Mouse (Mus musculus) neural tube, embryonic 10.5 days (tissue): Measurements from ENCODE around the gene Ezh1.

Experiments used
- DNase-seq: peaks from one replicate; pipeline ENCODE4 v3.0.0-alpha.2; 2017; ENCODE audit warnings: low spot score; ENCODE audit errors: extremely low spot score

The Ezh1 gene

DNA sequence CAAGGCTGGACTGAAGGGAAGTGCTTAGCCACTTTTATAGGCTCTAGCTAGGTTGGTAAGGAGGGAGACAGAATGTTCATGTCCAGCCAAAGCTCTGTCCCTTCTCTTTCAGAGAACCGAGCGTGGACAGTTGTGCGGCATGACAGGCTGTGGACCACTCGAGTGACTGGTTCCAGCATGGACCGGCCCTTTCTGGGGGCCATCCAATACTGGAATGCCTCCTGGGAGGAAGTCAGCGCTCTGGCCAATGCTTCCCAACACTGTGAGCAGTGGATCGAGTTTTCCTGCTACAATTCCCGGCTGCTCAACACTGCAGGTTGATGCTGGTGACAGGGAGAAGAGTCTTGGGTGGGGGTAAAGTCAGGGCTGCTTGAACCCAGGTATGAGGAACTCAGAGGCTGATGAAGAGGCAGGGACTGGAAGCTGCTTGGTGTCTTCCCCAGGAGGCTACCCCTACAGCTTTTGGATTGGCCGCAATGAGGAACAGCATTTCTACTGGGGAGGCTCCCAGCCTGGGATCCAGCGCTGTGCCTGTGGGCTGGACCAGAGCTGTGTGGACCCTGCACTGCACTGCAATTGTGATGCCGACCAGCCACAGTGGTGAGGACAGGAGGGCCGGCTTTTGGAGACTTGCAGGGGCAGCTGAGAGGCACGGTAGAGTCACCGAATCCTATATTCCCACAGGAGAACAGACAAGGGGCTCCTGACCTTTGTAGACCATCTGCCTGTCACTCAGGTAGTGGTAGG lies 43.3 kb downstream of the Ezh1 start:
- no peak for DNase-seq

DNA sequence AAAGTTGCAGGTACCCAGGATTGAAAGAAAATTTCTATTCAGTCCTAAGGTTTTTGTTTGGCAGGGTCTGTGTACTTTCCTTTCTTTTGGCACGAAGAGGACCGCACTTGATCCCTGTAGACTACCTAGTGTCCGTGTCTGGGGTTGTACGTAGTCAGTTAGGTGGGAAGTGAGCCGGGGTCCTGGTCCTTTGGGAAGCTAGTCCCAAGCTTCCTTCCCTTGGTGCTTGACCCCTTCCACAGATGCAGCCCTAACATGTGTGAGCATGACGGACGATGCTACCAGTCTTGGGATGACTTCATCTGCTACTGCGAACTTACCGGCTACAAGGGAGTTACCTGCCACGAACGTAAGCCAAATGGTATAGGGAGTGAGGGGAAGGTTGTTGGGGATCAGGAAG lies 44.3 kb downstream of the Ezh1 start:
- DNase-seq, result no peak

DNA sequence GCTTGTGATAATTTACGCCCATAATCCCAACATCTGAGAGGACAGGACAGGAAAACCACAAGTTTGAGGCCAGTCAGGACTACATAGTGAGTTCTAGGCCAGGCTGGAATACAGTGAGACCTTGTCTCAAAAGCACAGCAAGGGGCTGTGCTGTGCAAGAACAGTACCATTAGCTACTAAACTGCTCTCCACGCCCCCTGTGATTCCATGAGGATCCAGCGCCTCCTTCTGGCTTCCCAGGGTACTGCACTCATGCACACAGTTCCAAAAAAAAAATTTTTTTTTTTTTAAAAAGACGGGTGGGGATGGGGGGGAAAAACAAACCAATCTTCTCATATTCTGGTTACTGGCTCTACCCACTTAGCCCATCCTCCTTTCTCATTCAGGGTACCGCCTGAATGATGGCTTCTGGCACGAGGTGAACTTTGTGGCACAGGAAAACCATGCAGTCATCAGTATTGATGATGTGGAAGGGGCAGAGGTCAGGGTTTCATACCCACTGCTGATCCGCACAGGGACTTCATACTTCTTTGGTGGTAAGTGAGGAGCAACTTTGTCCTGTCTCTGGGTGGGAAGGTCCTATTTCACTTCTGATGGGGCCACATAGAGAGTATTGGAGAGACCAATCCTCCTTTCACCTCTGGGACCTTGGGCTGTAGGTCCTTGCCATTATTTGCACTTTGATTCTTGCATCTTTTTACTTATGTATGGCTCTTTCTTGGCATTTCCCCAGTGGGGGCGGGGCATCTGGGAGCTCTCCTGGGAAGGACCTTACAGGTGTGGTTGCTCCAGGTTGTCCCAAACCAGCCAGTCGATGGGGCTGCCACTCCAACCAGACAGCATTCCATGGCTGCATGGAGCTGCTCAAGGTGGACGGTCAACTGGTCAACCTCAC lies 45.2 kb downstream of the Ezh1 start:
- DNase-seq, result peak; percentile 76

DNA sequence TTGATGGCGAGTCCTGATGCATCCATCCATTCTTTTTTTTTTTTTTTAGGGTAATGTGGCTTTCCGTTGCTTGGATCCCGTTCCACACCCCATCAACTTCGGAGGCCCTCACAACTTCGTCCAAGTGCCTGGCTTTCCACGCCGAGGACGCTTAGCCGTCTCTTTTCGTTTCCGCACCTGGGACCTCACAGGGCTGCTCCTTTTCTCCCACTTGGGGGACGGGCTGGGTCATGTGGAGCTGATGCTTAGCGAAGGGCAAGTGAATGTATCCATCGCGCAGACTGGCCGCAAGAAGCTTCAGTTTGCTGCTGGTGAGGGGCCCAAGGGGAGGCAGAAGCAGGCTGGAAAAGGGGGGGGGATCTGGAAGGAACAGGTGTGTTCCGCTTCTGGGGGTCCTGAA lies 46.0 kb downstream of the Ezh1 start:
- DNase-seq, result no peak

DNA sequence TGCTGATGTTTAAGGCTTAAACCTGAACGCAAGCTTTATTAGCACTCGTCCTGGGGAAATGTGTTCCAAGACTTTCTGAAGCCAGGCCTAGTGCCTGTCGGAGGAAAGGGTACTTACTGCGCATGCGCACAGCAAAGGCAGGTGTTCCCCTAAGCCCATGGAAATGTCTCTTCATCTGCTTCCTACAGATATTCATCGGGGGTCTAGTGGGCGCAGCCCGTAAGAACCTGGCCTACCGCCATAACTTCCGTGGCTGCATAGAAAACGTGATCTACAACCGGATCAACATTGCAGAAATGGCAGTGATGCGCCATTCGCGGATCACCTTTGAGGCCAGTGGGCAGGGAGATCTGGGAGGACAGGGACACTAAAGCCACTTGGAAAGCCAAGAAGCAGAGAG lies 47.0 kb downstream of the Ezh1 start:
- no peak for DNase-seq

DNA sequence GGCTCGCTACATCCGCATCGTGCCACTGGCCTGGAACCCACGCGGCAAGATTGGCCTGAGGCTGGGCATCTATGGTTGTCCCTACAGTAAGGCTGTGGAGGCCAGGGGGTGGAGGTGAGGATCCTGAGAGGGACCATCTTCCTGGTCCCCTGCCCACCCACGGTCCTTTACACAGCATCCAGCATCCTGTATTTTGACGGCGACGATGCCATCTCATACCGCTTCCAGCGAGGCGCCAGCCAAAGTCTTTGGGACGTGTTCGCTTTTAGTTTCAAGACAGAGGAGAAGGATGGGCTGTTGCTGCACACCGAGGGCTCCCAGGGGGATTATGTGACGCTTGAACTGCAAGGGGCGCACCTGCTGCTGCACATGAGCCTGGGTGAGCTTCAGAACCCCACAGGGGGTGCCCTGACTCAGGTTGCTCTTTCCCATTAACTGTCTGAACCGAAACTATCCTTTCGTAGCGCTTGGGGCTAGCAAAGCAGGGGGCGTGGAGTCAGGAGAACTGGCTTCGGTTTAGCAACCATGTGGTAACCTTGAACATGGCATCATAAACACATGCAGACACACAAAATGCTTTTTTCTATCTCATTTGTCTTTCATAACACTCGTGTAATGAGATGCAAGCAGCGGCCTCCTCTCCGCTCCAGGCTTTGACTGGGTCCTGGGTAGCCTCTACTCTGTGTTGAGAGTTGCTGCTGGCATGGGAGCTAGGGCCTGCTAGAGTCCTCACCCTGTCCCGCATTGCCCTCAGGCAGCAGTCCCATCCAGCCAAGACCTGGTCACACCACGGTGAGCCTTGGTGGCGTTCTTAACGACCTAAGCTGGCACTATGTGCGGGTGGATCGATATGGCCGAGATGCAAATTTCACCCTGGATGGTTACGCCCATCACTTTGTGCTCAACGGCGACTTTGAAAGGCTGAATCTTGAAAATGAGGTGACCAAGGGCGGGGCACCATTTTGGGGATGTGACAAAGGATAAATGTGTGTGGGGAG lies 47.9 kb downstream of the Ezh1 start:
- DNase-seq, result no peak

- peak; percentile 48 for DNase-seq
These were observed 49.1 kb downstream of the Ezh1 start for GRCm38 (mm10) chr11:101176933-101177773.

DNA sequence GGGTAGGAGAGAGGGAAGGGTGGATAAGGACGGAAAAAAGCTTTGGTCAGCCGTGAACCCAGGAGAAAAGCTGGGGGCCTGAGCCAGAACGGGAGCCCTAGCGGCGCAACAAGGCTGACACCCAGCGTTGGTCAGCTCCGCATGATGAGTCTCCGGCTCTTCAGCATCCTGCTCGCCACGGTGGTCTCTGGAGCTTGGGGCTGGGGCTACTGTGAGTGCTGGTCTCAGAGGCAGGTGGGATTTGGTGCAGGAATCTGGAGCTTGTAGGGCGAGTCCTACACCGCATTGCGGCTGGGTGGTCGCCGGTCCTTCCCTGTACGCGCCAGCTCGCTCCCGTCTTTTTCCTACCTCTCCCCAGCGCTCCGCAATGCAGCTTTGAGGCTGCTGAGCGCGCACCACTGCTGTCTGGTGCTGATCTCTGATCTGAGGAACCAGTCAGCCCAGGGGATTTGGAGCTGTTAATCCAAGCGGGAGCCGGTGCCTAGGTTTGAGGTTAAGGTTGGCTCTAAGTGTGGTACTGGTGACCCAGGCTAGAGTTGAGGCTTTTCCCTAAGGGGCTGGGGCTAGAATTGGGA lies 50.1 kb downstream of the Ezh1 start:
- peak; percentile 58 for DNase-seq

DNA sequence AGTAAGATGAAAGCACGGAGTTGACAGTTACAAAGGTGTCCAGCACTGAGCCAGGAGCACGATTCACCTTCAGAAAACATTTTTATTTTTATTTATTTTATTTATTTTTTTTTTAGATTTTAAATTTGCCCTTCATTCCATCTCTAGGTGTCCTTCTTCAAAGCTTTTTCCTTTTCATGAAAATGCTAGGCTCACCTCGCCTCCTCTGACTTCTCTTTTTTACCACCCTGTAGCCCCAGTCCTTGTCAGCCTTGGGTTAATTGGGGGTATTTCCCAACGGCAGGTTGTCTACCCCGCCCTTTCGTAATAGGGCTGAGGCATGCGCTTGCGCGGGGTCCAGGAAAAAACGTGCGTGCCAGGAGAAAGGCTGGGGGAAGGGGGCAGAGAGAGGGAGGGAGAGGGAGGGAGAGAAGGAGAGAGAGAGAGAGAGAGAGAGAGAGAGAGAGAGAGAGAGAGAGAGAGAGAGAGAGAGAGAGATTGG lies 50.6 kb downstream of the Ezh1 start:
- DNase-seq, result no peak

GRCm38 (mm10) chr11:101174851-101175628 lies 51.2 kb downstream of the Ezh1 start, which contains the start of gene Ccr10:
TSS of gene Ccr10 (minus strand) at chr11:101175443.
- DNase-seq, result no peak

DNA sequence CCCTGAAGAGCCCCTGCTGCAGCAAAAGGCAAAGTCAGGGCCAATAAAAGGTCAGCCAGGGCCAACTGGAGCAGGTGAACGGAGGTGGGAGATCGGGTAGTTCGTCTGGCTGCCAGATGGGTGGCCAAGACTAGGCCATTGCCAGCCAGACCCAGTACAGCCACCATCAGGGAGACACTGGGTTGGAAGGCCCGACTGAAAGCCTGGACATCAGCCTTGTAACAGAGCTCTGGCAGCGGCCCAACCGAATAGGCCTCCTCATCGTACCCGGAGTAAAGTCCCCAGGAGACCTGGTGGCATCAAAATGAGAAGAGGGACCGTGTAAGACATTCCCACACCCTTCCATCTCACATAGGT lies 51.9 kb downstream of the Ezh1 start:
- no peak for DNase-seq

GRCm38 (mm10) chr11:101173631-101174388 lies 52.5 kb downstream of the Ezh1 start:
- DNase-seq, result peak; percentile 88

- no peak for DNase-seq
These were observed 53.2 kb downstream of the Ezh1 start for GRCm38 (mm10) chr11:101173112-101173511.

DNA sequence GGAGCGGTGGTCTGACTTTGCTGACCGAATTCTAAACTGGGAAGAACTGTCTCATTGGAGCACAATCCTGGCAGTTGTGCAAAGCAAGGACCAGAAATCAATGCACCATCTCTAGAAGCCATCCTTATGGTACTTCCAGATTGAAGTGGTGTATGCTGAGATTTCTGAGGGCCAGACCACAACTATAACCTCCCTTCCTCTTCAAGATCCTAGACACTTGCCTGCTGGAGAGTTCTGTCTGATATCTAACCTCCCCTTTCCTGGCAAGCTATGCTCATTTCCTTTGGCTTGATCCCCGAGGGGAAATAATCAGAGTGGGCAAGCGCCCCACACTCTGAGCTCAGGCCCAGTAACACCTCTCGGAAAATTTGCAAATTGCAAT lies 53.8 kb downstream of the Ezh1 start:
- DNase-seq, result no peak

- peak; percentile 76 for DNase-seq
These were observed 54.4 kb downstream of the Ezh1 start for GRCm38 (mm10) chr11:101171721-101172433.

DNA sequence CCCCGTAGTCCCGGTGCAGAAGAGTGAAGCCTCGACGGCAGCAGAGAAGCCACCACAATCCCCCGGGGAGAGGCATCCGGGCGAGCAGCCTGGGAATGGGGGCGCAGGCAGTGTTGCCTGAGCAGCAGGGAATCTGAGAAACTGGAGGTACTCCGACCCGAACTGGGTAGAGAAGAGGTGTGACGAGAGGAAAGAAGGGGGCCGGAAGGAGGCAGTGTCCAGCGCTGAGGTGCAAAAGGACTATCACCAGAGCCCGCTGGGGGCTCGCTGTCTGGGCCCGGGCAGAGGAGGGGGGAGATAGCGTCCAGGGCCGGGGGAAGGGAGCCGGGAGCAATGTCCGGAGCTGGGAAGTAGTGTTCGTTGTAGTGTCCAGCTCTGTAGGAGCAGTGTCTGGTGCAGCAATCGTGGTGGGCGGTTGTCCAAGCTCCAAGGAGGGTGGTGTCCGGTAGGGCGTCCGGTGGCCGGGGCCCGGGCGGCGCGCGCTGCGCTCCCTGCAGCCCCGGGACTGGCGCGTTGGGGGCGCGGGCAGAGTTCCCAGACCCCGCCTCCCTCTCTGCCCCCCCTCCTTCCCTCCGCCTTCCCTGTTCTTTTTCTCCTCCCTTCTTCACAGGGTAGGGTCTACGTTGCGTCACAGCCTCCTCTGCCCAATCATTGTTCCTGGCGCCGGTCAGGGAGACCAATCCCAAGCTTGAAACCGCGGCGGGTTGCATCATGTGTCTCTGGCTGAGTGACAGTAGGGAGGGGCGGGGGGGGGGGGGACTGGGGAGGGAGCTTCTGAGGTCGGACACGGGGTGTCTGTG lies 55.3 kb downstream of the Ezh1 start, which contains the start of gene Plekhh3:
Plekhh3 (minus strand) TSS at position 541 of the 800 bp plus-strand sequence.
- peak; percentile 93 for DNase-seq

GRCm38 (mm10) chr11:101170354-101170810 lies 55.9 kb downstream of the Ezh1 start, which contains the start of gene Cntnap1:
TSS of gene Cntnap1 (plus strand) at chr11:101170523.
- no peak for DNase-seq
